Mouse (Mus musculus): ENCODE measurements at regions not wholly inside any gene's neighbourhood (a gene's known extent, or its start where the extent isn't known, plus 50 kb on each side); places are given as distances from the start of the nearest gene placed in this dataset.

- peaks cover 17% of the 10 kb centered on the region for H3K27me3 ChIP-seq (ENCODE audit: control insufficient read depth, insufficient read depth, insufficient read length)
- H3K36me3 ChIP-seq (ENCODE audit: control insufficient read depth, insufficient read depth) = no peaks in the 10 kb centered on the region
- H3ac ChIP-seq (ENCODE audit: control insufficient read depth, insufficient read length, low read depth) = no peak overlapping the region
- TF ChIP-seq MYOD1 (IDR thresholded peaks at IDR 0.05; ENCODE audit: control insufficient read depth, insufficient read length, low read depth) (no peak), CEBPB (IDR thresholded peaks at IDR 0.05; ENCODE audit: low read depth) (no peak), USF1 (IDR thresholded peaks at IDR 0.05; ENCODE audit: low read depth) (no peak), FOSL1 (IDR thresholded peaks at IDR 0.05; ENCODE audit: insufficient read depth, low read length, poor library complexity, severe bottlenecking) (no peak), MAX (IDR thresholded peaks at IDR 0.05) (no peak), CTCF (IDR thresholded peaks at IDR 0.05; ENCODE audit: control insufficient read depth, insufficient read depth, insufficient read length) (no peak), MYOG (IDR thresholded peaks at IDR 0.05; ENCODE audit: control insufficient read depth, extremely low read depth, insufficient read length) (no peak)
- no peaks in the 10 kb centered on the region for H3K79me3 ChIP-seq (ENCODE audit: low read depth)
- no peaks in the 10 kb centered on the region for H3K79me2 ChIP-seq (ENCODE audit: control insufficient read depth, insufficient read depth)
- H3K4me3 ChIP-seq (ENCODE audit: insufficient read depth, poor library complexity, severe bottlenecking) = no peak overlapping the region
These were observed 98.1 kb downstream of the Kdr start for GRCm38 (mm10) chr5:75880088-75880684.

GRCm38 (mm10) chr5:75878361-75878760 is 99.9 kb downstream of the Kdr start:
- no peaks in the 10 kb centered on the region for H3K79me2 ChIP-seq (ENCODE audit: control insufficient read depth, insufficient read depth)
- TF ChIP-seq MYOD1 (IDR thresholded peaks at IDR 0.05; ENCODE audit: control insufficient read depth, insufficient read length, low read depth) (no peak), MYOG (IDR thresholded peaks at IDR 0.05; ENCODE audit: control insufficient read depth, extremely low read depth, insufficient read length) (no peak), CEBPB (IDR thresholded peaks at IDR 0.05; ENCODE audit: low read depth) (no peak), FOSL1 (IDR thresholded peaks at IDR 0.05; ENCODE audit: insufficient read depth, low read length, poor library complexity, severe bottlenecking) (no peak), CTCF (IDR thresholded peaks at IDR 0.05; ENCODE audit: control insufficient read depth, insufficient read depth, insufficient read length) (no peak), MAX (IDR thresholded peaks at IDR 0.05) (no peak), USF1 (IDR thresholded peaks at IDR 0.05; ENCODE audit: low read depth) (no peak)
- peaks cover 17% of the 10 kb centered on the region for H3K27me3 ChIP-seq (ENCODE audit: control insufficient read depth, insufficient read depth, insufficient read length)
- no peak overlapping the region for H3K4me3 ChIP-seq (ENCODE audit: insufficient read depth, poor library complexity, severe bottlenecking)
- no peak overlapping the region for H3ac ChIP-seq (ENCODE audit: control insufficient read depth, insufficient read length, low read depth)
- no peaks in the 10 kb centered on the region for H3K36me3 ChIP-seq (ENCODE audit: control insufficient read depth, insufficient read depth)
- no peaks in the 10 kb centered on the region for H3K79me3 ChIP-seq (ENCODE audit: low read depth)

DNA sequence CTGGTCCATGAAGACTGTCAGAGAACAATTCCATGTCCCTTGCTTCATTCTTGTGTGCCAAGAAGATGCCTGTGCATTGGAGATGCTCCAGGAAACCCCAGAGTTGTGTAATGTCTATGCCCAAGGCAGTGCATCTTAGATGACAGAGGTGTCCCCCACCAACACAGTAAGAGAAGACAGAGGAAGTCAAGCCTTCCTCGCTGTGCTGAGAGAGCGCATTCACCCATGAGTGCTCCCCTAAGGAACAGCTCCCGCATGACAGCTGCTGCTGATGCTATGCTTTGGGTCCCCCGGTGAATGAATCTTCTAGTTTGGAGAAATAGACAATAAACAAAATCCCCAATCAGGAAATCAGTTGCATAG is 100.7 kb downstream of the Kdr start:
- Histone ChIP-seq H3ac (ENCODE audit: control insufficient read depth, insufficient read length, low read depth) (no peak overlapping the region), H3K27me3 (ENCODE audit: control insufficient read depth, insufficient read depth, insufficient read length) (peaks cover 17% of the 10 kb centered on the region), H3K36me3 (ENCODE audit: control insufficient read depth, insufficient read depth) (no peaks in the 10 kb centered on the region), H3K79me2 (ENCODE audit: control insufficient read depth, insufficient read depth) (no peaks in the 10 kb centered on the region), H3K79me3 (ENCODE audit: low read depth) (no peaks in the 10 kb centered on the region), H3K4me3 (ENCODE audit: insufficient read depth, poor library complexity, severe bottlenecking) (no peak overlapping the region)
- no peak for TF ChIP-seq MYOG (IDR thresholded peaks at IDR 0.05; ENCODE audit: control insufficient read depth, extremely low read depth, insufficient read length)
- TF ChIP-seq MAX (IDR thresholded peaks at IDR 0.05) = no peak
- TF ChIP-seq CTCF (IDR thresholded peaks at IDR 0.05; ENCODE audit: control insufficient read depth, insufficient read depth, insufficient read length) = no peak
- no peak for TF ChIP-seq MYOD1 (IDR thresholded peaks at IDR 0.05; ENCODE audit: control insufficient read depth, insufficient read length, low read depth)
- no peak for TF ChIP-seq FOSL1 (IDR thresholded peaks at IDR 0.05; ENCODE audit: insufficient read depth, low read length, poor library complexity, severe bottlenecking)
- no peak for TF ChIP-seq USF1 (IDR thresholded peaks at IDR 0.05; ENCODE audit: low read depth)
- TF ChIP-seq CEBPB (IDR thresholded peaks at IDR 0.05; ENCODE audit: low read depth) = no peak

DNA sequence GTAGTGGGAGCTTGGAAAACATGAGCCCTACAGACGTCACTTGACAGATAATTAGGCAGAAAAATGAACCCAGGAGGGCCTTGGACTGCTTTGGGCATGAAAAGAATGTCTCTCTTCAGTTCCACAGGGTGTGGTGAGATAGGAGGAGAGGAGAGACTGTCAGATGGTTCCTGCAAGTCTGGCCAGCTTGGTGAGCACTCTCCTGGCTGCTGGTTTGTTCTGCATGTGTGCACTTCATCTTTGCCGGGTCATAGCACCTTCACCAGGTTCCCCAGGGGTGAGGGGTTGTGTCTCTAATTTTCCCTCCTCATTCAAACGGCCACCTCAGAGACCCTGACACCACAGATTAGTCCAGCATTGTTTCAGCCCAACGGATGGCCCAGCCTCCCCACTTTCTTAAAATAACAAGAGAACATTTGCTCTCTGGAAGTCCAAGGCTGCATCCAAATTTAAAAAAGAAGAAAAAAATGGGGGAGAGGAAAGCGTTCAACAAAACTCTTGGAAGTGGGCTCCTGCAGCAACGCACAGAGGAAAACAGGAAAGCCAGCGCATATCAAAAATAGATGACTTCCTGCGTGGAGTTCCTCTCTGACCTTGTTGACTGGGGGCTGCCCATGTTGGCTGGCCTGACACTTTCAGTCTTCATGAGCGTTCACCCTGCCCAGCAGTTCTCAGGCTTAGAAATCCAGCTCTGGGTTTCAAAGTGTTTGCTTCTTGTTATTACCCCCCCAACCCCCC is 101.2 kb downstream of the Kdr start:
- Histone ChIP-seq H3K27me3 (ENCODE audit: control insufficient read depth, insufficient read depth, insufficient read length) (peaks cover 17% of the 10 kb centered on the region), H3K36me3 (ENCODE audit: control insufficient read depth, insufficient read depth) (no peaks in the 10 kb centered on the region), H3ac (ENCODE audit: control insufficient read depth, insufficient read length, low read depth) (no peak overlapping the region), H3K79me3 (ENCODE audit: low read depth) (no peaks in the 10 kb centered on the region), H3K79me2 (ENCODE audit: control insufficient read depth, insufficient read depth) (no peaks in the 10 kb centered on the region), H3K4me3 (ENCODE audit: insufficient read depth, poor library complexity, severe bottlenecking) (no peak overlapping the region)
- TF ChIP-seq CTCF (IDR thresholded peaks at IDR 0.05; ENCODE audit: control insufficient read depth, insufficient read depth, insufficient read length) = no peak
- TF ChIP-seq MAX (IDR thresholded peaks at IDR 0.05) = no peak
- TF ChIP-seq MYOG (IDR thresholded peaks at IDR 0.05; ENCODE audit: control insufficient read depth, extremely low read depth, insufficient read length) = no peak
- no peak for TF ChIP-seq USF1 (IDR thresholded peaks at IDR 0.05; ENCODE audit: low read depth)
- TF ChIP-seq FOSL1 (IDR thresholded peaks at IDR 0.05; ENCODE audit: insufficient read depth, low read length, poor library complexity, severe bottlenecking) = no peak
- no peak for TF ChIP-seq MYOD1 (IDR thresholded peaks at IDR 0.05; ENCODE audit: control insufficient read depth, insufficient read length, low read depth)
- TF ChIP-seq CEBPB (IDR thresholded peaks at IDR 0.05; ENCODE audit: low read depth) = no peak

DNA sequence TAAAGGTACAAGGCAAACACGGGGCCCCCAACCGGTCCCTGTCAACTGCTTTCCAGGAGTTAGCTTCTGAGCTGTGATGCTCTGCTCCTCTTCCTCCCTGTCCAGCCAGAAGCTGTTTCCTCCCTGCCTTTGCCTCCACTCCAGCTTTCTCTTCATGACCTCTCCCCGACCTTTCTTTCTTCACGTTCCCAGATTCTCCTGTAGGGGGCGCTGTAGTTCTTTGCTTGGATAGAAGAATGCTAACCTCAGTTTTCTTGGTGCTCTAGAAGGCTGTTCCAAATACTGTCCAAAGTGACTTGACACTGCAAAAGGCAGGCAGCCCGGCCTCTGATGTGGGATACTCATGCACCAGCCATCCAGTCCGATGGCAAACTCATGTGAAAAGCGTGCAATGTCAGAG is 107.1 kb downstream of the Kdr start:
- H3ac ChIP-seq (ENCODE audit: control insufficient read depth, insufficient read length, low read depth) = no peak overlapping the region
- TF ChIP-seq MYOG (IDR thresholded peaks at IDR 0.05; ENCODE audit: control insufficient read depth, extremely low read depth, insufficient read length) = no peak
- TF ChIP-seq CTCF (IDR thresholded peaks at IDR 0.05; ENCODE audit: control insufficient read depth, insufficient read depth, insufficient read length) = peak; percentile 1
- H3K79me2 ChIP-seq (ENCODE audit: control insufficient read depth, insufficient read depth) = no peaks in the 10 kb centered on the region
- no peaks in the 10 kb centered on the region for H3K79me3 ChIP-seq (ENCODE audit: low read depth)
- no peaks in the 10 kb centered on the region for H3K27me3 ChIP-seq (ENCODE audit: control insufficient read depth, insufficient read depth, insufficient read length)
- H3K4me3 ChIP-seq (ENCODE audit: insufficient read depth, poor library complexity, severe bottlenecking) = no peak overlapping the region
- no peaks in the 10 kb centered on the region for H3K36me3 ChIP-seq (ENCODE audit: control insufficient read depth, insufficient read depth)
